Comparison of ENCODE assay signal across 10 mouse cellular contexts in genomic region chr8:115095548-115095947, GRCm38 (mm10).
DNase-seq lines count a peak whose midpoint lies in the region; ATAC-seq and TF ChIP-seq lines count a peak whose summit lies in the region.
"Had no signal": no experiment of that assay in that cellular context is flagged by ENCODE, and none has a peak within 500 bp of the region (broad histone marks: within the 10 kb centered on the region; RNA-seq: fewer than 3 reads in every experiment).

No protein-coding gene starts in this region.

- H3K27me3 ChIP-seq in forebrain, postnatal 0 days (ENCODE audit: insufficient read depth, low read length) = 0 out of 2 replicates have a peak, but pooled peaks cover 4% of the 10 kb centered on the region
- no peaks in the 10 kb centered on the region for H3K27me3 ChIP-seq in forebrain, embryonic 11.5 days (ENCODE audit: control insufficient read depth, insufficient read depth, low read length)
- no peaks in the 10 kb centered on the region for H3K27me3 ChIP-seq in midbrain, postnatal 0 days (ENCODE audit: insufficient read depth, low read length)
- no peaks in the 10 kb centered on the region for H3K27me3 ChIP-seq in midbrain, embryonic 16.5 days (ENCODE audit: control insufficient read depth, insufficient read depth, low read depth, low read length)
- no peaks in the 10 kb centered on the region for H3K27me3 ChIP-seq in kidney, postnatal 0 days (ENCODE audit: insufficient read depth, low read length)
- peaks cover 7% of the 10 kb centered on the region; the same call in 1 of the 2 replicates for H3K27me3 ChIP-seq in midbrain, embryonic 13.5 days
- H3K27me3 ChIP-seq: heart, embryonic 13.5 days had no signal

- no peak overlapping the region for H3K4me2 ChIP-seq in forebrain, postnatal 0 days (ENCODE audit: low read depth)
- no peak overlapping the region for H3K4me2 ChIP-seq in forebrain, embryonic 11.5 days (ENCODE audit: low read depth, low read length, severe bottlenecking)
- H3K4me2 ChIP-seq in midbrain, postnatal 0 days (ENCODE audit: low read depth, low read length, poor library complexity, severe bottlenecking) = no peak overlapping the region
- no peak overlapping the region for H3K4me2 ChIP-seq in midbrain, embryonic 16.5 days (ENCODE audit: low read length)
- H3K4me2 ChIP-seq in kidney, postnatal 0 days (ENCODE audit: low read length) = no peak overlapping the region
- no peak overlapping the region for H3K4me2 ChIP-seq in midbrain, embryonic 13.5 days (replicated peaks)
- H3K4me2 ChIP-seq: heart, embryonic 13.5 days had no signal

- no peak for DNase-seq in forebrain, postnatal 0 days
- DNase-seq in forebrain, embryonic 11.5 days (ENCODE audit: low spot score) = no peak
- no peak for DNase-seq in midbrain, postnatal 0 days (ENCODE audit: low spot score)
- no peak for DNase-seq in kidney, postnatal 0 days (ENCODE audit: low spot score)
- DNase-seq in retina, postnatal 1 day = peak; percentile 54

- no peak overlapping the region for H3K9ac ChIP-seq in forebrain, postnatal 0 days
- H3K9ac ChIP-seq in forebrain, embryonic 11.5 days (ENCODE audit: low read length) = no peak overlapping the region
- H3K9ac ChIP-seq in midbrain, postnatal 0 days (replicated peaks; ENCODE audit: low read length, poor library complexity, severe bottlenecking) = no peak overlapping the region
- no peak overlapping the region for H3K9ac ChIP-seq in midbrain, embryonic 16.5 days (ENCODE audit: low read depth, low read length)
- H3K9ac ChIP-seq in kidney, postnatal 0 days (ENCODE audit: low read depth, low read length) = no peak overlapping the region
- H3K9ac ChIP-seq in midbrain, embryonic 13.5 days (replicated peaks) = no peak overlapping the region
- H3K9ac ChIP-seq: heart, embryonic 13.5 days had no signal

- no peak overlapping the region for H3K4me3 ChIP-seq in forebrain, postnatal 0 days (ENCODE audit: low read depth, low read length)
- H3K4me3 ChIP-seq in forebrain, embryonic 11.5 days (ENCODE audit: low read depth, low read length) = no peak overlapping the region
- no peak overlapping the region for H3K4me3 ChIP-seq in midbrain, postnatal 0 days (ENCODE audit: low read depth, low read length)
- no peak overlapping the region for H3K4me3 ChIP-seq in midbrain, embryonic 16.5 days (ENCODE audit: low read depth, low read length)
- H3K4me3 ChIP-seq in bone marrow macrophage, adult 2 months (ENCODE audit: insufficient read depth, low read length) = no peak overlapping the region
- no peak overlapping the region for H3K4me3 ChIP-seq in kidney, postnatal 0 days (replicated peaks; ENCODE audit: low read depth, low read length)
- H3K4me3 ChIP-seq in midbrain, embryonic 13.5 days (replicated peaks) = no peak overlapping the region
- H3K4me3 ChIP-seq: heart, embryonic 13.5 days had no signal

- no peaks in the 10 kb centered on the region for H3K36me3 ChIP-seq in forebrain, postnatal 0 days (ENCODE audit: insufficient read depth)
- H3K36me3 ChIP-seq in forebrain, embryonic 11.5 days (ENCODE audit: control insufficient read depth, insufficient read depth, low read length) = no peaks in the 10 kb centered on the region
- no peaks in the 10 kb centered on the region for H3K36me3 ChIP-seq in midbrain, postnatal 0 days (ENCODE audit: insufficient read depth, low read length)
- no peaks in the 10 kb centered on the region for H3K36me3 ChIP-seq in midbrain, embryonic 16.5 days (ENCODE audit: control insufficient read depth, insufficient read depth, low read length)
- no peaks in the 10 kb centered on the region for H3K36me3 ChIP-seq in kidney, postnatal 0 days (ENCODE audit: insufficient read depth, low read length)
- no peaks in the 10 kb centered on the region for H3K36me3 ChIP-seq in midbrain, embryonic 13.5 days
- H3K36me3 ChIP-seq: heart, embryonic 13.5 days had no signal

- no peaks in the 10 kb centered on the region for H3K4me1 ChIP-seq in forebrain, postnatal 0 days (ENCODE audit: insufficient read depth)
- no peaks in the 10 kb centered on the region; the same call in 1 of the 2 replicates for H3K4me1 ChIP-seq in forebrain, embryonic 11.5 days (replicated peaks; ENCODE audit: control insufficient read depth, insufficient read depth, low read length)
- 0 out of 2 replicates have a peak, but pooled peaks cover 4% of the 10 kb centered on the region for H3K4me1 ChIP-seq in midbrain, postnatal 0 days (ENCODE audit: insufficient read depth, low read length)
- H3K4me1 ChIP-seq in midbrain, embryonic 16.5 days (ENCODE audit: control insufficient read depth, insufficient read depth, low read length) = 0 out of 2 replicates have a peak, but pooled peaks cover 4% of the 10 kb centered on the region
- no peaks in the 10 kb centered on the region for H3K4me1 ChIP-seq in bone marrow macrophage, adult 2 months (ENCODE audit: control insufficient read depth, insufficient read depth, low read length)
- no peaks in the 10 kb centered on the region for H3K4me1 ChIP-seq in kidney, postnatal 0 days (replicated peaks; ENCODE audit: insufficient read depth, low read length)
- H3K4me1 ChIP-seq in midbrain, embryonic 13.5 days (replicated peaks) = no peaks in the 10 kb centered on the region

- ATAC-seq in forebrain, postnatal 0 days = no peak
- ATAC-seq in forebrain, embryonic 11.5 days (replicated peaks; ENCODE audit: low FRiP score) = no peak
- ATAC-seq in midbrain, postnatal 0 days (ENCODE audit: low FRiP score) = no peak
- ATAC-seq in midbrain, embryonic 16.5 days = no peak
- no peak for ATAC-seq in kidney, postnatal 0 days (replicated peaks; ENCODE audit: low FRiP score, low read depth)
- ATAC-seq in midbrain, embryonic 13.5 days = no peak

- peak; percentile 65 for TF ChIP-seq CTCF in forebrain, postnatal 0 days (IDR thresholded peaks at IDR 0.05; ENCODE audit: low read depth)
- peak; percentile 67 for TF ChIP-seq CTCF in midbrain, postnatal 0 days (IDR thresholded peaks at IDR 0.05)
- TF ChIP-seq CTCF in bone marrow macrophage, adult 2 months (IDR thresholded peaks at IDR 0.05; ENCODE audit: low read depth, low read length) = peak; percentile 68
- TF ChIP-seq CTCF in kidney, postnatal 0 days (IDR thresholded peaks at IDR 0.05; ENCODE audit: low read depth) = peak; percentile 72

- no peak overlapping the region for H3K27ac ChIP-seq in forebrain, postnatal 0 days (ENCODE audit: low read depth, low read length)
- no peak overlapping the region for H3K27ac ChIP-seq in forebrain, embryonic 11.5 days (ENCODE audit: low read depth, low read length)
- H3K27ac ChIP-seq in midbrain, postnatal 0 days (ENCODE audit: low read depth, low read length) = no peak overlapping the region
- no peak overlapping the region for H3K27ac ChIP-seq in midbrain, embryonic 16.5 days (ENCODE audit: low read length)
- H3K27ac ChIP-seq in bone marrow macrophage, adult 2 months (ENCODE audit: insufficient read depth, low read depth, low read length) = no peak overlapping the region
- no peak overlapping the region for H3K27ac ChIP-seq in kidney, postnatal 0 days
- H3K27ac ChIP-seq in midbrain, embryonic 13.5 days = no peak overlapping the region
- H3K27ac ChIP-seq: heart, embryonic 13.5 days; macrophage had no signal

- no peak for TF ChIP-seq POLR2A in bone marrow macrophage, adult 2 months (IDR thresholded peaks at IDR 0.05; ENCODE audit: borderline replicate concordance, low read depth, low read length)

- H3K9me3 ChIP-seq in forebrain, postnatal 0 days (ENCODE audit: low read length) = no peaks in the 10 kb centered on the region
- H3K9me3 ChIP-seq in forebrain, embryonic 11.5 days (ENCODE audit: control insufficient read depth, low read length) = no peaks in the 10 kb centered on the region
- H3K9me3 ChIP-seq in midbrain, postnatal 0 days (ENCODE audit: low read length) = no peaks in the 10 kb centered on the region
- H3K9me3 ChIP-seq in midbrain, embryonic 16.5 days (replicated peaks; ENCODE audit: control insufficient read depth, low read length, poor library complexity, severe bottlenecking) = no peaks in the 10 kb centered on the region
- H3K9me3 ChIP-seq in kidney, postnatal 0 days (replicated peaks; ENCODE audit: low read length) = no peaks in the 10 kb centered on the region
- H3K9me3 ChIP-seq in midbrain, embryonic 13.5 days = no peaks in the 10 kb centered on the region
- H3K9me3 ChIP-seq: heart, embryonic 13.5 days had no signal

- 91% methylated on average over 4 of the region's 4 CpGs for WGBS in forebrain, postnatal 0 days
- WGBS in forebrain, embryonic 11.5 days = 85% methylated on average over 4 of the region's 4 CpGs
- WGBS in midbrain, postnatal 0 days = 77% methylated on average over 4 of the region's 4 CpGs
- 80% methylated on average over 4 of the region's 4 CpGs for WGBS in midbrain, embryonic 16.5 days
- 85% methylated on average over 4 of the region's 4 CpGs for whole genome bisulfite sequencing in kidney, postnatal 0 days
- 83% methylated on average over 4 of the region's 4 CpGs for WGBS in midbrain, embryonic 13.5 days
